Mouse (Mus musculus): ENCODE results near the gene Uba1. TPM values are rescaled to one million over a fixed set of nuclear protein-coding genes. Genes with fewer than 3 reads are reported as not detected.
A peak's percentile ranks its signal among the peaks of the same experiment; 100 is the strongest.

Uba1 gene
- 353 TPM for polyA plus RNA-seq (2012; fragmentation: generic; extraction: Trizol)

GRCm38 (mm10) chrX:20658026-20658652 is at the start of gene Uba1:
Uba1 (plus strand) TSS chrX:20658326.
- TF ChIP-seq POLR2AphosphoS2 (IDR thresholded peaks at IDR 0.05; ENCODE audit: insufficient read length, low read depth) (peak; percentile 73), POLR2A (IDR thresholded peaks at IDR 0.05; ENCODE audit: insufficient read length, low read depth) (peak; percentile 66), SRF (IDR thresholded peaks at IDR 0.05; ENCODE audit: control insufficient read depth, insufficient read length, low read depth) (no peak), MAX (IDR thresholded peaks at IDR 0.05; ENCODE audit: low read depth) (peak; percentile 43), TCF3 (IDR thresholded peaks at IDR 0.05; ENCODE audit: insufficient read length, low read depth) (no peak), CEBPB (IDR thresholded peaks at IDR 0.05; ENCODE audit: insufficient read depth, poor library complexity, severe bottlenecking) (no peak), USF1 (IDR thresholded peaks at IDR 0.05; ENCODE audit: low read depth) (peak; percentile 42), REST (IDR thresholded peaks at IDR 0.05; ENCODE audit: insufficient read depth, insufficient read length) (no peak), E2F4 (IDR thresholded peaks at IDR 0.05; ENCODE audit: insufficient read depth) (no peak)
- H3K4me3 ChIP-seq = peak within 1 kb of the TSS; percentile 40
- H3K4me2 ChIP-seq (ENCODE audit: low read depth) = peak within 1 kb of the TSS; percentile 67
- H3K36me3 ChIP-seq (ENCODE audit: control insufficient read depth, insufficient read depth) = no peaks in the 10 kb centered on the region
- H3K27me3 ChIP-seq (ENCODE audit: control insufficient read depth, insufficient read depth, insufficient read length) = no peaks in the 10 kb centered on the region
- peaks cover 3% of the 10 kb centered on the region for H3K79me2 ChIP-seq (ENCODE audit: control insufficient read depth, insufficient read depth)
- no peak within 1 kb of the TSS for H3ac ChIP-seq (ENCODE audit: control insufficient read depth, insufficient read length)

- Histone ChIP-seq H3K79me2 (ENCODE audit: control insufficient read depth, insufficient read depth) (no peaks in the 10 kb centered on the region), H3ac (ENCODE audit: control insufficient read depth, insufficient read length) (no peak overlapping the region), H3K4me3 (no peak overlapping the region), H3K27me3 (ENCODE audit: control insufficient read depth, insufficient read depth, insufficient read length) (no peaks in the 10 kb centered on the region), H3K36me3 (ENCODE audit: control insufficient read depth, insufficient read depth) (no peaks in the 10 kb centered on the region), H3K4me2 (ENCODE audit: low read depth) (no peak overlapping the region)
- TF ChIP-seq CEBPB (IDR thresholded peaks at IDR 0.05; ENCODE audit: insufficient read depth, poor library complexity, severe bottlenecking) = no peak
- no peak for TF ChIP-seq TCF3 (IDR thresholded peaks at IDR 0.05; ENCODE audit: insufficient read length, low read depth)
- no peak for TF ChIP-seq MYOD1 (IDR thresholded peaks at IDR 0.05; ENCODE audit: control insufficient read depth in 1 of 3, insufficient read length in 2 of 3, low read depth in 2 of 3)
- TF ChIP-seq SRF (IDR thresholded peaks at IDR 0.05; ENCODE audit: control insufficient read depth, insufficient read length, low read depth) = no peak
- no peak for TF ChIP-seq TCF12 (IDR thresholded peaks at IDR 0.05; ENCODE audit: insufficient read depth, poor library complexity, severe bottlenecking)
- TF ChIP-seq MAX (IDR thresholded peaks at IDR 0.05; ENCODE audit: low read depth) = no peak
- TF ChIP-seq MYOG (IDR thresholded peaks at IDR 0.05; ENCODE audit: control insufficient read depth in 1 of 3, insufficient read depth in 1 of 3, insufficient read length in 2 of 3, low read depth in 2 of 3) = no peak
- no peak for TF ChIP-seq E2F4 (IDR thresholded peaks at IDR 0.05; ENCODE audit: insufficient read depth)
- TF ChIP-seq POLR2AphosphoS2 (IDR thresholded peaks at IDR 0.05; ENCODE audit: insufficient read length, low read depth) = no peak
- TF ChIP-seq POLR2A (IDR thresholded peaks at IDR 0.05; ENCODE audit: insufficient read length, low read depth) = no peak
- no peak for TF ChIP-seq REST (IDR thresholded peaks at IDR 0.05; ENCODE audit: insufficient read depth, insufficient read length)
These were observed 49.6 kb upstream of the Uba1 start for GRCm38 (mm10) chrX:20608500-20608899.

- peak overlapping the region; percentile 77 for H3K4me3 ChIP-seq
- peaks cover 1% of the 10 kb centered on the region for H3K36me3 ChIP-seq (ENCODE audit: control insufficient read depth, insufficient read depth)
- H3ac ChIP-seq (ENCODE audit: control insufficient read depth, insufficient read length) = peak overlapping the region; percentile 20
- no peaks in the 10 kb centered on the region for H3K27me3 ChIP-seq (ENCODE audit: control insufficient read depth, insufficient read depth, insufficient read length)
- H3K79me2 ChIP-seq (ENCODE audit: control insufficient read depth, insufficient read depth) = peaks cover 41% of the 10 kb centered on the region
- peak overlapping the region; percentile 73 for H3K4me2 ChIP-seq (ENCODE audit: low read depth)
- TF ChIP-seq MYOD1 (IDR thresholded peaks at IDR 0.05; ENCODE audit: control insufficient read depth in 1 of 3, insufficient read length in 2 of 3, low read depth in 2 of 3) = no peak
- no peak for TF ChIP-seq CEBPB (IDR thresholded peaks at IDR 0.05; ENCODE audit: insufficient read depth, poor library complexity, severe bottlenecking)
- no peak for TF ChIP-seq POLR2A (IDR thresholded peaks at IDR 0.05; ENCODE audit: insufficient read length, low read depth)
- TF ChIP-seq SRF (IDR thresholded peaks at IDR 0.05; ENCODE audit: control insufficient read depth, insufficient read length, low read depth) = no peak
- no peak for TF ChIP-seq MYOG (IDR thresholded peaks at IDR 0.05; ENCODE audit: control insufficient read depth in 1 of 3, insufficient read depth in 1 of 3, insufficient read length in 2 of 3, low read depth in 2 of 3)
- TF ChIP-seq REST (IDR thresholded peaks at IDR 0.05; ENCODE audit: insufficient read depth, insufficient read length) = no peak
- TF ChIP-seq TCF3 (IDR thresholded peaks at IDR 0.05; ENCODE audit: insufficient read length, low read depth) = no peak
These were observed 41.3 kb upstream of the Uba1 start for GRCm38 (mm10) chrX:20616861-20617175.

GRCm38 (mm10) chrX:20617176-20617902 is 40.8 kb upstream of the Uba1 start, which contains the start of the genes Rbm10 and Ndufb11:
Rbm10 (plus strand) TSS chrX:20617503.
Ndufb11 (minus strand) TSS chrX:20617619.
- Histone ChIP-seq H3K36me3 (ENCODE audit: control insufficient read depth, insufficient read depth) (peaks cover 3% of the 10 kb centered on the region), H3K4me3 (peak within 1 kb of the TSS; percentile 77), H3K27me3 (ENCODE audit: control insufficient read depth, insufficient read depth, insufficient read length) (no peaks in the 10 kb centered on the region), H3ac (ENCODE audit: control insufficient read depth, insufficient read length) (peak within 1 kb of the TSS; percentile 20), H3K4me2 (ENCODE audit: low read depth) (peak within 1 kb of the TSS; percentile 80), H3K79me2 (ENCODE audit: control insufficient read depth, insufficient read depth) (peaks cover 41% of the 10 kb centered on the region)
- no peak for TF ChIP-seq MYOG (IDR thresholded peaks at IDR 0.05; ENCODE audit: control insufficient read depth in 1 of 3, insufficient read depth in 1 of 3, insufficient read length in 2 of 3, low read depth in 2 of 3)
- TF ChIP-seq MYOD1 (IDR thresholded peaks at IDR 0.05; ENCODE audit: control insufficient read depth in 1 of 3, insufficient read length in 2 of 3, low read depth in 2 of 3) = no peak
- no peak for TF ChIP-seq USF1 (IDR thresholded peaks at IDR 0.05; ENCODE audit: low read depth)
- peak; percentile 41 for TF ChIP-seq POLR2A (IDR thresholded peaks at IDR 0.05; ENCODE audit: insufficient read length, low read depth)
- peak; percentile 43 for TF ChIP-seq POLR2AphosphoS2 (IDR thresholded peaks at IDR 0.05; ENCODE audit: insufficient read length, low read depth)
- TF ChIP-seq TCF3 (IDR thresholded peaks at IDR 0.05; ENCODE audit: insufficient read length, low read depth) = no peak
- TF ChIP-seq TCF12 (IDR thresholded peaks at IDR 0.05; ENCODE audit: insufficient read depth, poor library complexity, severe bottlenecking) = no peak
- no peak for TF ChIP-seq CEBPB (IDR thresholded peaks at IDR 0.05; ENCODE audit: insufficient read depth, poor library complexity, severe bottlenecking)
- TF ChIP-seq MAX (IDR thresholded peaks at IDR 0.05; ENCODE audit: low read depth) = no peak
- no peak for TF ChIP-seq E2F4 (IDR thresholded peaks at IDR 0.05; ENCODE audit: insufficient read depth)

All from myocyte (in vitro differentiated cells).